Mouse (Mus musculus): ENCODE data around the gene St6galnac5. TPM values are rescaled to one million over a fixed set of nuclear protein-coding genes. Genes with fewer than 3 reads are reported as not detected.
"Not testable (repeated sequence)": the region's sequence is repeated elsewhere in the genome, so short reads cannot be mapped to it uniquely, and the experiment has no call there.

Gene St6galnac5
- polyA plus RNA-seq, 1 experiment = 1.7 TPM

GRCm38 (mm10) chr3:152837407-152837806 lies 144.6 kb downstream of the St6galnac5 start:
- Histone ChIP-seq H3K4me3 (ENCODE audit: insufficient read depth, low read depth, low read length) (no peak overlapping the region), H3K4me1 (ENCODE audit: control insufficient read depth, insufficient read depth, insufficient read length, low read length) (no peaks in the 10 kb centered on the region), H3K27ac (replicated peaks; ENCODE audit: low read depth, low read length) (no peak overlapping the region)

- Histone ChIP-seq H3K4me3 (ENCODE audit: insufficient read depth, low read depth, low read length) (no peak overlapping the region), H3K27ac (replicated peaks; ENCODE audit: low read depth, low read length) (no peak overlapping the region), H3K4me1 (ENCODE audit: control insufficient read depth, insufficient read depth, insufficient read length, low read length) (no peaks in the 10 kb centered on the region)
These were observed 149.6 kb downstream of the St6galnac5 start for GRCm38 (mm10) chr3:152832436-152832835.

GRCm38 (mm10) chr3:152831974-152832373 lies 150.1 kb downstream of the St6galnac5 start:
- H3K4me3 ChIP-seq (ENCODE audit: insufficient read depth, low read depth, low read length) = no peak overlapping the region
- no peak overlapping the region for H3K27ac ChIP-seq (replicated peaks; ENCODE audit: low read depth, low read length)
- H3K4me1 ChIP-seq (ENCODE audit: control insufficient read depth, insufficient read depth, insufficient read length, low read length) = no peaks in the 10 kb centered on the region

- no peak overlapping the region for H3K4me3 ChIP-seq (ENCODE audit: insufficient read depth, low read depth, low read length)
- no peak overlapping the region for H3K27ac ChIP-seq (replicated peaks; ENCODE audit: low read depth, low read length)
- no peaks in the 10 kb centered on the region for H3K4me1 ChIP-seq (ENCODE audit: control insufficient read depth, insufficient read depth, insufficient read length, low read length)
These were observed 150.7 kb downstream of the St6galnac5 start for GRCm38 (mm10) chr3:152831377-152831776.

- H3K27ac ChIP-seq (replicated peaks; ENCODE audit: low read depth, low read length) = no peak overlapping the region
- H3K4me1 ChIP-seq (ENCODE audit: control insufficient read depth, insufficient read depth, insufficient read length, low read length) = no peaks in the 10 kb centered on the region
- H3K4me3 ChIP-seq (ENCODE audit: insufficient read depth, low read depth, low read length) = no peak overlapping the region
These were observed 160.8 kb downstream of the St6galnac5 start for GRCm38 (mm10) chr3:152821202-152821601.

GRCm38 (mm10) chr3:152820406-152820805 lies 161.6 kb downstream of the St6galnac5 start:
- H3K4me1 ChIP-seq (ENCODE audit: control insufficient read depth, insufficient read depth, insufficient read length, low read length) = no peaks in the 10 kb centered on the region
- no peak overlapping the region for H3K27ac ChIP-seq (replicated peaks; ENCODE audit: low read depth, low read length)
- no peak overlapping the region for H3K4me3 ChIP-seq (ENCODE audit: insufficient read depth, low read depth, low read length)

GRCm38 (mm10) chr3:152815110-152815509 lies 166.9 kb downstream of the St6galnac5 start:
- Histone ChIP-seq H3K4me3 (ENCODE audit: insufficient read depth, low read depth, low read length) (no peak overlapping the region), H3K27ac (replicated peaks; ENCODE audit: low read depth, low read length) (no peak overlapping the region), H3K4me1 (ENCODE audit: control insufficient read depth, insufficient read depth, insufficient read length, low read length) (no peaks in the 10 kb centered on the region)

GRCm38 (mm10) chr3:152813905-152814304 lies 168.1 kb downstream of the St6galnac5 start:
- no peak overlapping the region for H3K27ac ChIP-seq (replicated peaks; ENCODE audit: low read depth, low read length)
- no peak overlapping the region for H3K4me3 ChIP-seq (ENCODE audit: insufficient read depth, low read depth, low read length)
- no peaks in the 10 kb centered on the region for H3K4me1 ChIP-seq (ENCODE audit: control insufficient read depth, insufficient read depth, insufficient read length, low read length)

GRCm38 (mm10) chr3:152799738-152800431 lies 182.2 kb downstream of the St6galnac5 start:
- Histone ChIP-seq H3K27ac (replicated peaks; ENCODE audit: low read depth, low read length) (no peak overlapping the region), H3K4me3 (ENCODE audit: insufficient read depth, low read depth, low read length) (no peak overlapping the region), H3K4me1 (ENCODE audit: control insufficient read depth, insufficient read depth, insufficient read length, low read length) (no peaks in the 10 kb centered on the region)

- H3K4me1 ChIP-seq (ENCODE audit: control insufficient read depth, insufficient read depth, insufficient read length, low read length) = no peaks in the 10 kb centered on the region
- no peak overlapping the region for H3K27ac ChIP-seq (replicated peaks; ENCODE audit: low read depth, low read length)
- no peak overlapping the region for H3K4me3 ChIP-seq (ENCODE audit: insufficient read depth, low read depth, low read length)
These were observed 184.7 kb downstream of the St6galnac5 start for GRCm38 (mm10) chr3:152797354-152797753.

- Histone ChIP-seq H3K4me3 (ENCODE audit: insufficient read depth, low read depth, low read length) (no peak overlapping the region), H3K4me1 (ENCODE audit: control insufficient read depth, insufficient read depth, insufficient read length, low read length) (no peaks in the 10 kb centered on the region), H3K27ac (replicated peaks; ENCODE audit: low read depth, low read length) (no peak overlapping the region)
These were observed 185.8 kb downstream of the St6galnac5 start for GRCm38 (mm10) chr3:152796216-152796615.

- Histone ChIP-seq H3K4me3 (ENCODE audit: insufficient read depth, low read depth, low read length) (no peak overlapping the region), H3K27ac (replicated peaks; ENCODE audit: low read depth, low read length) (no peak overlapping the region), H3K4me1 (ENCODE audit: control insufficient read depth, insufficient read depth, insufficient read length, low read length) (no peaks in the 10 kb centered on the region)
These were observed 189.0 kb downstream of the St6galnac5 start for GRCm38 (mm10) chr3:152793006-152793405.

GRCm38 (mm10) chr3:152792601-152793000 lies 189.4 kb downstream of the St6galnac5 start:
- Histone ChIP-seq H3K4me1 (ENCODE audit: control insufficient read depth, insufficient read depth, insufficient read length, low read length) (no peaks in the 10 kb centered on the region), H3K27ac (replicated peaks; ENCODE audit: low read depth, low read length) (no peak overlapping the region), H3K4me3 (ENCODE audit: insufficient read depth, low read depth, low read length) (no peak overlapping the region)

- not testable (repeated sequence) for H3K27ac ChIP-seq (replicated peaks; ENCODE audit: low read depth, low read length); H3K4me3 ChIP-seq (ENCODE audit: insufficient read depth, low read depth, low read length); H3K4me1 ChIP-seq (ENCODE audit: control insufficient read depth, insufficient read depth, insufficient read length, low read length)
These were observed 193.6 kb downstream of the St6galnac5 start for GRCm38 (mm10) chr3:152788301-152788953.

- H3K4me1 ChIP-seq (ENCODE audit: control insufficient read depth, insufficient read depth, insufficient read length, low read length); H3K27ac ChIP-seq (replicated peaks; ENCODE audit: low read depth, low read length); H3K4me3 ChIP-seq (ENCODE audit: insufficient read depth, low read depth, low read length): not testable (repeated sequence)
These were observed 197.7 kb downstream of the St6galnac5 start for GRCm38 (mm10) chr3:152784353-152784752.

GRCm38 (mm10) chr3:152783792-152784191 lies 198.3 kb downstream of the St6galnac5 start:
- Histone ChIP-seq H3K4me3 (ENCODE audit: insufficient read depth, low read depth, low read length) (no peak overlapping the region), H3K27ac (replicated peaks; ENCODE audit: low read depth, low read length) (no peak overlapping the region), H3K4me1 (ENCODE audit: control insufficient read depth, insufficient read depth, insufficient read length, low read length) (no peaks in the 10 kb centered on the region)

Measured in brown adipose tissue, adult 24 weeks (tissue).